Mouse (Mus musculus) kidney, postnatal 0 days (tissue): ENCODE measurements around the gene Crmp1. TPM values are rescaled to one million over a fixed set of nuclear protein-coding genes. Genes with fewer than 3 reads are reported as not detected.

Source experiments
- ATAC-seq: fragments of 200-750 bp; cut with Nextera tagmentation; replicated peaks from 2 replicates; pipeline ENCODE4 v1.8.0; 2017; ENCODE audit warnings: low read depth, moderate number of reproducible peaks, moderate TSS enrichment, moderate library complexity; ENCODE audit not compliant: low FRiP score
- DNase-seq: peaks from one replicate; pipeline ENCODE4 v3.0.0-alpha.2; 2016; ENCODE audit warnings: low spot score
- H3K27ac ChIP-seq: fragments of 300-500 bp; sonication (generic); 2 replicates; pipeline ENCODE4 v1.5.1; 2014; ENCODE audit warnings: mild to moderate bottlenecking
- H3K27me3 ChIP-seq: fragments of 300-500 bp; sonication (generic); 2 replicates; pipeline ENCODE4 v1.6.1; 2014; ENCODE audit warnings: low read length, mixed read lengths; ENCODE audit not compliant: insufficient read depth
- H3K36me3 ChIP-seq: fragments of 300-500 bp; sonication (generic); 2 replicates; pipeline ENCODE4 v1.6.1; 2014; ENCODE audit warnings: low read length, mixed read lengths; ENCODE audit not compliant: insufficient read depth
- H3K4me1 ChIP-seq: fragments of 300-500 bp; sonication (generic); replicated peaks from 2 replicates; pipeline ENCODE4 v1.6.1; 2014; ENCODE audit warnings: antibody characterized with exemption, low read length, mixed read lengths; ENCODE audit not compliant: insufficient read depth
- H3K4me2 ChIP-seq: fragments of 300-500 bp; sonication (generic); 2 replicates; pipeline ENCODE4 v1.6.1; 2014; ENCODE audit warnings: mild to moderate bottlenecking, low read length, moderate library complexity, mixed read lengths
- H3K4me3 ChIP-seq: fragments of 300-500 bp; sonication (generic); replicated peaks from 2 replicates; pipeline ENCODE4 v1.5.1; 2014; ENCODE audit warnings: low read depth, low read length
- H3K9ac ChIP-seq: fragments of 300-500 bp; sonication (generic); 2 replicates; pipeline ENCODE4 v1.6.1; 2014; ENCODE audit warnings: low read depth, low read length
- H3K9me3 ChIP-seq: fragments of 300-500 bp; sonication (generic); replicated peaks from 2 replicates; pipeline ENCODE4 v1.6.1; 2016; ENCODE audit warnings: low read length, inconsistent platforms, mixed read lengths
- CTCF ChIP-seq: IDR thresholded peaks from 2 replicates; pipeline ENCODE4 v1.5.1; 2016; ENCODE audit warnings: antibody characterized with exemption, low read depth, mild to moderate bottlenecking, moderate library complexity
- WGBS: fragments of 180-500 bp; shearing (Covaris S2); extraction: QIAGEN DNeasy Blood & Tissue Kit; methylation state at CpG from one replicate; pipeline ENCODE4 v1.1.7; 2014; 5-methylcytosine and 5-hydroxymethylcytosine counted together
- polyA plus RNA-seq: library from polyadenylated mRNA; unstranded; fragments of >200 nt; fragmentation: Nextera tagmentation; extraction: Ambion mirVana; gene quantifications from 2 replicates; pipeline ENCODE4 v1.2.1, GENCODE M21; 2015

Gene Crmp1
- polyA plus RNA-seq, 1 experiment from 2014 or later, result 2.6 TPM

GRCm38 (mm10) chr5:37330449-37331132 is 88.9 kb downstream of the Crmp1 start:
- no peak for TF ChIP-seq CTCF
- DNase-seq (no peak), ATAC-seq (no peak)
- H3K4me3 ChIP-seq, result no peak overlapping the region
- H3K27me3 ChIP-seq, result no peaks in the 10 kb centered on the region
- 74% methylated on average over 8 of the region's 8 CpGs for WGBS
- peaks cover 14% of the 10 kb centered on the region; the same call in 1 of the 2 replicates for H3K36me3 ChIP-seq
- H3K27ac ChIP-seq, result peak overlapping the region; percentile 66
- H3K4me1 ChIP-seq, result peaks cover 7% of the 10 kb centered on the region; the same call in 1 of the 2 replicates
- no peak overlapping the region for H3K9ac ChIP-seq
- no peak overlapping the region for H3K4me2 ChIP-seq
- no peaks in the 10 kb centered on the region for H3K9me3 ChIP-seq

- Histone ChIP-seq H3K4me3 (no peak overlapping the region), H3K9me3 (no peaks in the 10 kb centered on the region), H3K36me3 (peaks cover 10% of the 10 kb centered on the region; the same call in 1 of the 2 replicates), H3K4me2 (no peak overlapping the region), H3K27ac (peak overlapping the region; percentile 66), H3K27me3 (no peaks in the 10 kb centered on the region), H3K9ac (no peak overlapping the region), H3K4me1 (peaks cover 12% of the 10 kb centered on the region)
- TF ChIP-seq CTCF, result no peak
- 60% methylated on average over 2 of the region's 2 CpGs for WGBS
- ATAC-seq, result peak; percentile 94
- DNase-seq, result peak; percentile 52
Observed at GRCm38 (mm10) chr5:37331133-37331505, 89.4 kb downstream of the Crmp1 start.

- no peak for ATAC-seq
- 78% methylated on average over 4 of the region's 4 CpGs for WGBS
- Histone ChIP-seq H3K9me3 (no peaks in the 10 kb centered on the region), H3K9ac (no peak overlapping the region), H3K4me1 (peaks cover 14% of the 10 kb centered on the region), H3K27ac (peak overlapping the region; percentile 43), H3K4me3 (no peak overlapping the region), H3K36me3 (peaks cover 10% of the 10 kb centered on the region; the same call in 1 of the 2 replicates), H3K4me2 (no peak overlapping the region), H3K27me3 (no peaks in the 10 kb centered on the region)
- no peak for TF ChIP-seq CTCF
- DNase-seq, result no peak
Observed at GRCm38 (mm10) chr5:37332066-37332465, 90.3 kb downstream of the Crmp1 start.

GRCm38 (mm10) chr5:37335061-37335460 is 93.3 kb downstream of the Crmp1 start:
- ATAC-seq (no peak), DNase-seq (no peak)
- no peak overlapping the region for H3K27ac ChIP-seq
- no peaks in the 10 kb centered on the region for H3K9me3 ChIP-seq
- H3K9ac ChIP-seq, result no peak overlapping the region
- H3K4me3 ChIP-seq, result no peak overlapping the region
- H3K4me2 ChIP-seq, result no peak overlapping the region
- no peaks in the 10 kb centered on the region for H3K27me3 ChIP-seq
- peaks cover 34% of the 10 kb centered on the region for H3K4me1 ChIP-seq
- 47% methylated on average over 3 of the region's 3 CpGs for WGBS
- 0 out of 2 replicates have a peak, but pooled peaks cover 4% of the 10 kb centered on the region for H3K36me3 ChIP-seq
- TF ChIP-seq CTCF, result no peak

- Histone ChIP-seq H3K9ac (peak within 1 kb of the TSS; percentile 76), H3K4me1 (peaks cover 34% of the 10 kb centered on the region), H3K4me3 (peak within 1 kb of the TSS; percentile 64), H3K9me3 (no peaks in the 10 kb centered on the region), H3K4me2 (peak within 1 kb of the TSS; percentile 89), H3K27ac (no peak within 1 kb of the TSS), H3K36me3 (no peaks in the 10 kb centered on the region), H3K27me3 (no peaks in the 10 kb centered on the region)
- DNase-seq (peak; percentile 82), ATAC-seq (peak; percentile 33)
- under 1% methylated on average over 48 of the region's 48 CpGs for WGBS
- TF ChIP-seq CTCF, result no peak
Observed at GRCm38 (mm10) chr5:37336485-37337105, 94.9 kb downstream of the Crmp1 start, which contains the start of gene Evc. TSS of gene Evc (minus strand) at chr5:37336894.

- Histone ChIP-seq H3K4me2 (peak overlapping the region; percentile 86), H3K4me3 (peak overlapping the region; percentile 58), H3K4me1 (peaks cover 30% of the 10 kb centered on the region), H3K36me3 (no peaks in the 10 kb centered on the region), H3K9me3 (no peaks in the 10 kb centered on the region), H3K27me3 (no peaks in the 10 kb centered on the region), H3K27ac (0 out of 2 replicates have a peak overlapping the region, but pooled peaks have one; percentile 48), H3K9ac (peak overlapping the region; percentile 67; the same call in 1 of the 2 replicates)
- WGBS, result 76% methylated on average over 3 of the region's 3 CpGs
- 0 out of 2 replicates have a peak, but pooled peaks have one; percentile 3 for ATAC-seq
- DNase-seq, result no peak
- TF ChIP-seq CTCF, result no peak
Observed at GRCm38 (mm10) chr5:37337696-37338095, 96.0 kb downstream of the Crmp1 start.
